Mouse (Mus musculus): ENCODE measurements at regions not wholly inside any gene's neighbourhood (a gene's known extent, or its start where the extent isn't known, plus 50 kb on each side); places are given as distances from the start of the nearest gene placed in this dataset.

GRCm38 (mm10) chr8:97733338-97733737 is 1682.9 kb downstream of the Cdh8 start:
- peak; percentile 6 for DNase-seq (ENCODE audit: low spot score)

- no peak for DNase-seq (ENCODE audit: low spot score)
Observed at GRCm38 (mm10) chr8:97722627-97723026, 1693.6 kb downstream of the Cdh8 start.

- no peak for DNase-seq (ENCODE audit: low spot score)
Observed at GRCm38 (mm10) chr8:97701706-97702105, 1714.6 kb downstream of the Cdh8 start.

GRCm38 (mm10) chr8:97664404-97664803 is 1751.9 kb downstream of the Cdh8 start:
- no peak for DNase-seq (ENCODE audit: low spot score)

- no peak for DNase-seq (ENCODE audit: low spot score)
Observed at GRCm38 (mm10) chr8:97662144-97662543, 1754.1 kb downstream of the Cdh8 start.

- DNase-seq (ENCODE audit: low spot score) = no peak
Observed at GRCm38 (mm10) chr8:97651802-97652201, 1763.5 kb upstream of the Got2 start.

GRCm38 (mm10) chr8:97632980-97633379 is 1744.6 kb upstream of the Got2 start:
- DNase-seq (ENCODE audit: low spot score) = no peak

Measured in lung, postnatal 25 days (tissue).